Mouse (Mus musculus): Measurements from ENCODE around the gene Vps51. TPM values are rescaled to one million over a fixed set of nuclear protein-coding genes. Genes with fewer than 3 reads are reported as not detected.

Gene Vps51
- polyA plus RNA-seq, 1 experiment from 2014 or later: 63.3 TPM

DNA sequence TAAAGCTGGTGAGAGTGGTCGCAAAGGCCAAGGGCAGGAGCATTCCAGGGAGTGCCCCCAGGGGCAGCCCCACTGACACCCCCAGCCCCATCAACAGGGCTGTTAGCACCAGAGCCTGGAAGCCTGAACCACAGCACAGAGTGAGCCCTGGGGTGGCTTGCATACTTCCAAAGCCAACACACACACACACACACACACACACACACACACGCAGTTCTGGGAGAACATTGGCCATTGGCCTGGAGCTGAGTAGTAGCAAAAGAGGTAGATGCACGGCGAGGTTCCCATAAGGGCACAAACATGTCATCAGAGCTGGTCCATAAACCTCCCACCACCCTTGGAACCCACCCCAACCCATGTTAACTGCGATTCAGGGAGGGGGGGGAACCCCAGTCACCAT, 10.5 kb downstream of the Vps51 start:
- no peaks in the 10 kb centered on the region for H3K27me3 ChIP-seq
- TF ChIP-seq CTCF (IDR thresholded peaks at IDR 0.05): no peak
- no peak for DNase-seq (ENCODE audit: low read depth, low spot score)
- in situ Hi-C loops (cut with MboI; ENCODE audit: low pct_unique_long_range_greater_than_20kb): no loop called here
- ATAC-seq: no peak
- ChIA-PET POLR2A (interaction anchor here (0.6 to 1.6 kb wide), 6 partner anchors 10 to 161 kb away, joined by 3 to 6 read pairs (median 4); partner anchors contain the start of genes Capn1, Snx15 and Vps51), CTCF (interaction anchor here (0.7 to 2.9 kb wide), 12 partner anchors 10 to 214 kb away, joined by 3 to 27 read pairs (median 5); partner anchors contain the start of genes Cdca5, Syvn1, Tmem262 and Vps51)

DNA sequence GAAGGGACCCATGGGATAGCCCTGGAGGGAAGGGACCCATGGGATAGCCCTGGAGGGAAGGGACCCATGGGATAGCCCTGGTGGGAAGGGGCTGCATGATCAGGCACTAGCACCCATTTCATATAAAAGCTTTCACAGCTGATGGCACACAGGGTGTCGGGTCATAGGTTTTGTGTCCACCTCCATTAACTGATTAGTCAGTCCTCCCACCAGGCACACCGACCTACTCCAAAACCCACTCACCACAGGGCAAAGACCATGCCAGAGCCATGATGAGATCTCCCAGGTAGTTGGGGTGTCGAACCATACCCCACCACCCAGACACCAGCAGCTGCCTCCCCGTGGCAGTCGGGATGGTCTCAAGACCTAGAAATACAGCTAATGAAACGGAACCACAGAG, 13.9 kb downstream of the Vps51 start:
- in situ Hi-C loops (cut with MboI; ENCODE audit: low pct_unique_long_range_greater_than_20kb): no loop called here
- CTCF ChIA-PET: no interaction called here
- TF ChIP-seq CTCF (IDR thresholded peaks at IDR 0.05): no peak
- ATAC-seq (no peak), DNase-seq (ENCODE audit: low read depth, low spot score) (no peak)
- H3K27me3 ChIP-seq: no peaks in the 10 kb centered on the region
- POLR2A ChIA-PET: interaction anchor here (1.3 kb wide), 1 partner anchor 11 kb away, joined by 4 read pairs; no protein-coding TSS in a partner anchor

GRCm38 (mm10) chr19:6062418-6062817, 14.6 kb downstream of the Vps51 start:
- no peak for TF ChIP-seq CTCF (IDR thresholded peaks at IDR 0.05)
- CTCF ChIA-PET: no interaction called here
- no peaks in the 10 kb centered on the region for H3K27me3 ChIP-seq
- no peak for ATAC-seq
- no peak for DNase-seq (ENCODE audit: low read depth, low spot score)
- POLR2A ChIA-PET: interaction anchor here (1.1 to 3.3 kb wide), 2 partner anchors 16 to 195 kb away, joined by 3 to 15 read pairs; partner anchors contain the start of gene Syvn1
- in situ Hi-C loops (cut with MboI; ENCODE audit: low pct_unique_long_range_greater_than_20kb): no loop called here

DNA sequence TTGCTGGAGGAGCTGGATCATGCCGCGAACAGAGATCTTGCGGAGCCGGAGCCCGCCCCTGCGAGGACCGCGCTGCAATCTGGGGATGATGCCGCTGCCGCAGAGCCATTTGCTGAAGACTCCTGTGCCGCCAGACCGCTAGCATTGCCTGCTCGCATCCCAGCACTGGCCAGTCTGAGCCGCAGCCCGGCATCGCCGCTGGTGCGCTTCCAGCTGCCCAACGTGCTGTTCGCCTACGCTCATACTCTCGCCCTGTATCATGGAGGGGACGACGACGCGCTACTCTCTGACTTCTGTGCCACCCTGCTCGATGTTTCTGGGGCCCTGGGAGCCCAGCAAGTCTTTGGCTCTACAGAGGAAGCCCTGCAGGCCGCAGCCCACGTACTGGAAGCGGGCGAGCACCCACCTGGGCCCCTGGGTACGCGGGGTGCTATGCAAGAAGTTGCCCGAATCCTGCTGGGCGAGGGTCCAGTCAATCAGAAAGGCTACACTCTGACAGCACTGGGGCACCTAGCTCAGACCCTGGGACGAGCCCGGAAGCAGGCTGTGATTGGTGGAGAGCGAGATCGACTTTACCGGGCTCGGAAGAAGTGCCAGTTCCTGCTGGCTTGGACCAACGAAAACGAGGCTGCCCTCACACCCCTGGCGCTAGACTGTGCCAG, 15.3 kb downstream of the Vps51 start:
- TF ChIP-seq CTCF (IDR thresholded peaks at IDR 0.05): no peak
- DNase-seq (ENCODE audit: low read depth, low spot score): no peak
- POLR2A ChIA-PET: interaction anchor here (1.1 to 3.3 kb wide), 2 partner anchors 15 to 196 kb away, joined by 3 to 15 read pairs; partner anchors contain the start of gene Syvn1
- peak; percentile 13 for ATAC-seq
- CTCF ChIA-PET: interaction anchor here (1.0 kb wide), 1 partner anchor 44 kb away, joined by 3 read pairs; no protein-coding TSS in a partner anchor
- no peaks in the 10 kb centered on the region for H3K27me3 ChIP-seq
- in situ Hi-C loops (cut with MboI; ENCODE audit: low pct_unique_long_range_greater_than_20kb): no loop called here

DNA sequence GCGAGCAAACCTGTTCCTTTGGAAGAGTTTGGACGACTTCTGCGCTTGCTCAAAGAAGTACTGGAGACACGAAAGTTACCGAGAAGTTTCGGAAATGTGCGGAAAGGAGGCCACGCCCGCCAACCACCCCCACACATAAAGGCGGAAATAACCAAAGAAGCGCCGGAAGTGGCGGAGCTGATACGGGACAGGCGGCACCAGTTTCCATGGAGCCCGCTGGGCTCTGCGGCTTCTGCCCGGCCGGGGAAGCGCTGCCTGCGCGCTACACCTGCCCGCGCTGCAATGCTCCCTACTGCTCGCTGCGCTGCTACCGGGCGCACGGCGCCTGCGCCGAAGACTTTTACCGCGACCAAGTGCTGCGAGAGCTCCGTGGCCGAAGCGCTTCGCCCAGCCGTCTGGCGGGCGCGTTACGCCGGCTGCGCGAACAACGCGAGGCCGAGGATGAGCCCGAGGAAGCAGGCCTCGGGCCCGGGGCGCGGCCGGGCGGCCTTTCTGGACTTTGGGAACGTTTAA, 16.0 kb downstream of the Vps51 start, which contains the start of gene Znhit2:
TSS of gene Znhit2 (plus strand) at position 172 of the 513 bp plus-strand sequence.
- POLR2A ChIA-PET: interaction anchor here (0.5 to 3.3 kb wide), 3 partner anchors 15 to 216 kb away, joined by 4 to 15 read pairs (median 5); partner anchors contain the start of gene Syvn1
- ATAC-seq: peak; percentile 78
- CTCF ChIA-PET: interaction anchor here (1.0 kb wide), 1 partner anchor 43 kb away, joined by 3 read pairs; no protein-coding TSS in a partner anchor
- in situ Hi-C loops (cut with MboI; ENCODE audit: low pct_unique_long_range_greater_than_20kb): no loop called here
- H3K27me3 ChIP-seq: no peaks in the 10 kb centered on the region
- TF ChIP-seq CTCF (IDR thresholded peaks at IDR 0.05): no peak
- peak; percentile 74 for DNase-seq (ENCODE audit: low read depth, low spot score)

DNA sequence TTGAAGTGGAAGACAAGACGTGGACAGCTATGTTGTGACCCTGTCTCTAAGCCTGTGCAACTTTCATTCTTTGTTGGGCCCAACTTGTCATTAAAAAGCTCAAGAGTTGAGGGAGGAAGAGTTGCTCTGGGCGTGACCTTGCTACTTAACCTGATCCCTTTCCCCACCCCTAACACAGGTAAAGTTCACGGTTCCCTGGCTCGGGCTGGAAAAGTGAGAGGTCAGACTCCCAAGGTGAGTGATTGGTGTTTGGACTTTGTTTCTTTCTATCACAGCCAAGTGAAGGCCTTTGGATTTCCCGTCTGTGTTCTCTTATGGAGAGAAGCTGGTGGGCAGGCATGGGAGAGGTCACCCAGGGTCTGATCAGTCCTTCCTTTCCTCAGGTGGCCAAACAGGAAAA, 18.1 kb downstream of the Vps51 start:
- no peak for ATAC-seq
- ChIA-PET CTCF (no interaction called here), POLR2A (interaction anchor here (0.6 to 1.3 kb wide), 5 partner anchors 16 to 369 kb away, joined by 3 to 6 read pairs (median 3); no protein-coding TSS in a partner anchor)
- no peak for TF ChIP-seq CTCF (IDR thresholded peaks at IDR 0.05)
- in situ Hi-C loops (cut with MboI; ENCODE audit: low pct_unique_long_range_greater_than_20kb): no loop called here
- DNase-seq (ENCODE audit: low read depth, low spot score): no peak
- H3K27me3 ChIP-seq: no peaks in the 10 kb centered on the region

- in situ Hi-C loops (cut with MboI; ENCODE audit: low pct_unique_long_range_greater_than_20kb): no loop called here
- ChIA-PET POLR2A (interaction anchor here (0.6 to 1.3 kb wide), 6 partner anchors 12 to 369 kb away, joined by 3 to 6 read pairs (median 4); partner anchors contain the start of gene Syvn1), CTCF (no interaction called here)
- no peak for DNase-seq (ENCODE audit: low read depth, low spot score)
- ATAC-seq: no peak
- no peak for TF ChIP-seq CTCF (IDR thresholded peaks at IDR 0.05)
- H3K27me3 ChIP-seq: no peaks in the 10 kb centered on the region
Observed at GRCm38 (mm10) chr19:6058513-6058912, 18.5 kb downstream of the Vps51 start.

DNA sequence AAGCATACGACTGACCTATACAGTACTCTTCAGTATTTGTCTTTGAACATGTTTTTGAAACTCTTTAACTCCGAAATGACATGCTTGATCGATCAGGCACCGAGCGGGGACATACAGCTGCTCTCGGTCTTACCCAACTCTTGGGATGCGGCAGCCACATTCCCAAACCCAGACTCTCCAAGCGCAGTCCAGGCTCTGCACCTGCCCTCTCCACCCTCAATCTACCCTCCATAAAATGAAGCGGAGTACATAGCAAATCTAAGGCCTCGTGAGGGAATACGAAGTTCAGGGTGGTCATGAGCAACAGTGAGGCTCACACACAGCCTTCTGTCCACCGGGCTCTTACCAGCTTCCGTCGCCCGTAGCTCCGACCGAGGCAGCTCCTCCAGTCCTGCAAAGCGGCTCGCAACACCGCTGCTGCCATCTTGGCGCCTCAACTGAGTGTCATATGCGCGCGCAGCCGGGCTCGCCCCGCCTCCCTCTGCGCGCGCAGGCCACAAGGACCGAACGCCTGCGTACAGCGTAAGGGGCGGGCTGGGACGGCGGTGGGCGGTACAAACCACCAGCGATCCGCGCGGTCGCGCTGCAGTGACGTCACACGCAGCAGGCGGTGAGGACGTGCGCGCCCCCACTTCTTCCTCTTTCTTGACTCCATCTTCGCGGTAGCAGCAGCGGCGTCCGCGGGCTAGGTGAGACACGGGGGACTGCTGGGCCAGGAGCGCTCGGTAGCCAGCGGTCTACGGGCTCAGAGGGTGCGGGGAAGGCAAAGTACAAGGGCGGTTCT, 19.5 kb downstream of the Vps51 start, which contains the start of the genes Mrpl49 and Fau:
TSS of gene Mrpl49 (minus strand) at position 473 of the 784 bp plus-strand sequence.
TSS of gene Fau (plus strand) at position 532 of the 784 bp plus-strand sequence.
- ATAC-seq: peak; percentile 23
- no peaks in the 10 kb centered on the region for H3K27me3 ChIP-seq
- TF ChIP-seq CTCF (IDR thresholded peaks at IDR 0.05): no peak
- in situ Hi-C loops (cut with MboI; ENCODE audit: low pct_unique_long_range_greater_than_20kb): no loop called here
- peak; percentile 75 for DNase-seq (ENCODE audit: low read depth, low spot score)
- ChIA-PET CTCF (interaction anchor here (1.4 kb wide), 1 partner anchor 274 kb away, joined by 3 read pairs; no protein-coding TSS in a partner anchor), POLR2A (interaction anchor here (0.6 to 1.3 kb wide), 3 partner anchors 11 to 61 kb away, joined by 3 to 6 read pairs (median 4); partner anchors contain the start of gene Syvn1)

DNA sequence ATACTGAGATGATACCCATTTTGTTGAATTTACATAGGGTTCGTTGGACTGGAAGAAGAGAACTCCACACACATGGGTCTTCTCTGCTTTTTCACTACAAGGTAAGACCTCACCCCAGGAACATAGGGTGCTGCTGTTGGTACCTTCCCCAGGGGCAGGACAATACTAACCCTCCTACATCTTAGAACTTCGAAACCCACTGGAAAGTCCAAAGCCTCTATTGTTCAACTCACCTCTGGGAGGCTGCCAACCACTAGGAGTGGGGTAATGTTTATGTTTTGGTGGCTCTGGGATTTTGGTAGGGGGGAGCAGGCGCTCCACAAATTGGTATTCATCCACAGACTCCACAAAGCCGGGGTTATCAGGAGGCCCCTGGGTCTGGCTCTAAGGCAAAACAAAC, 20.3 kb downstream of the Vps51 start:
- no peak for TF ChIP-seq CTCF (IDR thresholded peaks at IDR 0.05)
- CTCF ChIA-PET: interaction anchor here (1.4 to 2.4 kb wide), 2 partner anchors 41 to 275 kb away, joined by 3 to 5 read pairs; partner anchors contain the start of gene Capn1
- POLR2A ChIA-PET: interaction anchor here (0.6 to 0.8 kb wide), 2 partner anchors 28 to 62 kb away, joined by 3 to 6 read pairs; no protein-coding TSS in a partner anchor
- in situ Hi-C loops (cut with MboI; ENCODE audit: low pct_unique_long_range_greater_than_20kb): no loop called here
- DNase-seq (ENCODE audit: low read depth, low spot score): no peak
- no peaks in the 10 kb centered on the region for H3K27me3 ChIP-seq
- ATAC-seq: no peak

DNA sequence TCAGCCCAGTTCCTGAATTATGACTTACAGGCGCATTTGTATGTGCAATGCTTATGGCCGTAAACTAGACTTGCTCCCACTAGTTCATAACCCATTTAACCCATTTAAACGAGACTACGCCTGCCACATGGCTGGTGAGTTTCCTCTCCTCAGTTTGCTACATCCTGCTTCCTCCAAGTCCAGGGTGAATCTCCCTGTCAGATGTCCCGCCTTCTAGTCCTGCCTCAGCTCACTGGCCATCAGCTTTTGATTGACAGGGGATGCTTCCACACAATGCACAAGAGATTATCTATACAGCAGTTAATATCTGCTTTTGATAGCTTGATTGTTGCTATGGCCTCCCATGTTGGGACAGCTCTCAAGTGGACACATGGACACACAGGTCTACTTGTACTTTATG, 22.7 kb downstream of the Vps51 start:
- no peak for TF ChIP-seq CTCF (IDR thresholded peaks at IDR 0.05)
- no peak for DNase-seq (ENCODE audit: low read depth, low spot score)
- in situ Hi-C loops (cut with MboI; ENCODE audit: low pct_unique_long_range_greater_than_20kb): no loop called here
- no peak for ATAC-seq
- ChIA-PET POLR2A (no interaction called here), CTCF (interaction anchor here (1.3 to 2.4 kb wide), 2 partner anchors 8 to 39 kb away, joined by 3 to 5 read pairs; partner anchors contain the start of genes Capn1 and Syvn1)
- H3K27me3 ChIP-seq: no peaks in the 10 kb centered on the region

Data from Patski (cell line).